ENCODE assay signal across 28 mouse cellular contexts in the genomic region with DNA sequence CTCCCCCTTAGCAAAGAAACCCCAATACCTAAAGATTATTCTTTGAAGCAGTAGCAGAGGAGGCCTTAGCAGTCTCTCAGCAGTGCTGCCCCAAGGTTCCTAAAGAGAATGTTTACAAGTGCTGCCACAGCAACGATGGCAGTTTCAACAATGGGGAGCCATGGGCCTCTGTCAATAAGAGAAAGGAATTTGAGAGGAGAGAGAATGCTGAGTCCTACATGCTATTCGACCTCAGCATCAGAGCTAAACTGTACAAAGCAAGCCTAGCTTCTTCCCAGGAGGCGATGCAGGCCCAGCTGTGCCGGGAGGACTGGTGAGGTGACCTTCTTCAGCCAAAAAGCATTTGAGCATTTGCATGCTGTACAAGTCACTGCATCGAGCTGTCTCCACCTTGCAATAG. TPM values are rescaled to one million over a fixed set of nuclear protein-coding genes. Genes with fewer than 3 reads are reported as not detected.
DNase-seq lines count a peak whose midpoint lies in the region; ATAC-seq lines count a peak whose summit lies in the region.
"Had no signal": no experiment of that assay in that cellular context is flagged by ENCODE, and none has a peak within 500 bp of the region (broad histone marks: within the 10 kb centered on the region; RNA-seq: fewer than 3 reads in every experiment).

A gene (minus strand): TSS at position 101 of the 400 bp plus-strand sequence.

- no peak within 1 kb of the TSS for H3K4me2 ChIP-seq in hindbrain, embryonic 14.5 days (replicated peaks)
- no peak within 1 kb of the TSS for H3K4me2 ChIP-seq in midbrain, embryonic 13.5 days (replicated peaks)
- no peak within 1 kb of the TSS for H3K4me2 ChIP-seq in hindbrain, embryonic 16.5 days (ENCODE audit: low read length)
- no peak within 1 kb of the TSS for H3K4me2 ChIP-seq in liver, embryonic 11.5 days
- H3K4me2 ChIP-seq: heart, embryonic 11.5 days had no signal

- H3K9me3 ChIP-seq in hindbrain, embryonic 10.5 days: no peaks in the 10 kb centered on the region
- H3K9me3 ChIP-seq in hindbrain, embryonic 14.5 days (ENCODE audit: control insufficient read depth, low read length): no peaks in the 10 kb centered on the region
- no peaks in the 10 kb centered on the region for H3K9me3 ChIP-seq in midbrain, embryonic 13.5 days
- H3K9me3 ChIP-seq in midbrain, embryonic 10.5 days (replicated peaks): no peaks in the 10 kb centered on the region
- no peaks in the 10 kb centered on the region for H3K9me3 ChIP-seq in hindbrain, embryonic 16.5 days (ENCODE audit: control insufficient read depth, low read length)
- H3K9me3 ChIP-seq in liver, embryonic 11.5 days (ENCODE audit: control insufficient read depth, low read length): no peaks in the 10 kb centered on the region
- H3K9me3 ChIP-seq: forebrain, embryonic 10.5 days; G1E had no signal

- no peaks in the 10 kb centered on the region for H3K27me3 ChIP-seq in hindbrain, embryonic 10.5 days (ENCODE audit: insufficient read depth, poor library complexity, severe bottlenecking)
- no peaks in the 10 kb centered on the region for H3K27me3 ChIP-seq in hindbrain, embryonic 14.5 days (ENCODE audit: control insufficient read depth, insufficient read depth, low read length)
- no peaks in the 10 kb centered on the region for H3K27me3 ChIP-seq in midbrain, embryonic 13.5 days
- no peaks in the 10 kb centered on the region for H3K27me3 ChIP-seq in midbrain, embryonic 10.5 days (ENCODE audit: low read depth, poor library complexity, severe bottlenecking)
- no peaks in the 10 kb centered on the region for H3K27me3 ChIP-seq in hindbrain, embryonic 16.5 days (replicated peaks; ENCODE audit: control insufficient read depth, insufficient read depth, low read length)
- no peaks in the 10 kb centered on the region for H3K27me3 ChIP-seq in liver, embryonic 11.5 days (replicated peaks; ENCODE audit: control insufficient read depth, insufficient read depth, low read length)
- H3K27me3 ChIP-seq: CH12.LX had no signal

- WGBS in hindbrain, embryonic 10.5 days: 35% methylated on average over 5 of the region's 5 CpGs
- 20% methylated on average over 5 of the region's 5 CpGs for WGBS in hindbrain, embryonic 14.5 days
- WGBS in midbrain, embryonic 13.5 days: 45% methylated on average over 5 of the region's 5 CpGs
- WGBS in midbrain, embryonic 10.5 days: 48% methylated on average over 5 of the region's 5 CpGs
- WGBS in hindbrain, embryonic 16.5 days: 36% methylated on average over 5 of the region's 5 CpGs
- 50% methylated on average over 5 of the region's 5 CpGs for WGBS in liver, embryonic 11.5 days

- H3K4me1 ChIP-seq in hindbrain, embryonic 10.5 days (replicated peaks): no peaks in the 10 kb centered on the region
- no peaks in the 10 kb centered on the region for H3K4me1 ChIP-seq in hindbrain, embryonic 14.5 days (replicated peaks; ENCODE audit: control insufficient read depth, insufficient read depth, low read length)
- no peaks in the 10 kb centered on the region for H3K4me1 ChIP-seq in midbrain, embryonic 13.5 days (replicated peaks)
- H3K4me1 ChIP-seq in midbrain, embryonic 10.5 days: peaks cover 8% of the 10 kb centered on the region; the same call in 1 of the 2 replicates
- H3K4me1 ChIP-seq in hindbrain, embryonic 16.5 days (ENCODE audit: control insufficient read depth, insufficient read depth, low read depth, low read length): no peaks in the 10 kb centered on the region
- no peaks in the 10 kb centered on the region for H3K4me1 ChIP-seq in liver, embryonic 11.5 days (replicated peaks; ENCODE audit: control insufficient read depth, insufficient read depth, low read length)
- H3K4me1 ChIP-seq: forebrain, embryonic 10.5 days had no signal

- ATAC-seq in hindbrain, embryonic 14.5 days (ENCODE audit: low FRiP score): no peak
- ATAC-seq in midbrain, embryonic 13.5 days: no peak
- ATAC-seq in hindbrain, embryonic 16.5 days: 0 out of 2 replicates have a peak, but pooled peaks have one; percentile 45
- no peak for ATAC-seq in liver, embryonic 11.5 days (replicated peaks; ENCODE audit: low FRiP score)
- ATAC-seq: forebrain, embryonic 14.5 days; forebrain, postnatal 0 days; inflammation-experienced regulatory T-cells, adult 6 months; intestine, embryonic 16.5 days; Patski had no signal

- H3K4me3 ChIP-seq in hindbrain, embryonic 10.5 days: no peak within 1 kb of the TSS
- no peak within 1 kb of the TSS for H3K4me3 ChIP-seq in hindbrain, embryonic 14.5 days (replicated peaks; ENCODE audit: low read length)
- H3K4me3 ChIP-seq in midbrain, embryonic 13.5 days (replicated peaks): no peak within 1 kb of the TSS
- no peak within 1 kb of the TSS for H3K4me3 ChIP-seq in midbrain, embryonic 10.5 days
- no peak within 1 kb of the TSS for H3K4me3 ChIP-seq in hindbrain, embryonic 16.5 days (ENCODE audit: low read length)
- H3K4me3 ChIP-seq in liver, embryonic 11.5 days (ENCODE audit: low read depth, low read length): no peak within 1 kb of the TSS
- H3K4me3 ChIP-seq: forebrain, embryonic 10.5 days; gastrocnemius, adult 2 months had no signal

- no peak within 1 kb of the TSS for H3K27ac ChIP-seq in hindbrain, embryonic 10.5 days
- H3K27ac ChIP-seq in hindbrain, embryonic 14.5 days: no peak within 1 kb of the TSS
- H3K27ac ChIP-seq in midbrain, embryonic 13.5 days: peak within 1 kb of the TSS; percentile 3; the same call in 1 of the 2 replicates
- H3K27ac ChIP-seq in midbrain, embryonic 10.5 days (replicated peaks): no peak within 1 kb of the TSS
- H3K27ac ChIP-seq in hindbrain, embryonic 16.5 days (ENCODE audit: low read depth, low read length): no peak within 1 kb of the TSS
- no peak within 1 kb of the TSS for H3K27ac ChIP-seq in liver, embryonic 11.5 days (ENCODE audit: low read depth, low read length)
- H3K27ac ChIP-seq: forebrain, embryonic 10.5 days; gastrocnemius, adult 2 months had no signal

- H3K9ac ChIP-seq in hindbrain, embryonic 14.5 days: no peak within 1 kb of the TSS
- no peak within 1 kb of the TSS for H3K9ac ChIP-seq in midbrain, embryonic 13.5 days (replicated peaks)
- H3K9ac ChIP-seq in hindbrain, embryonic 16.5 days (ENCODE audit: low read depth, low read length): no peak within 1 kb of the TSS
- H3K9ac ChIP-seq in liver, embryonic 11.5 days (ENCODE audit: low read depth, low read length): no peak within 1 kb of the TSS
- H3K9ac ChIP-seq: forebrain, postnatal 0 days had no signal

- no peaks in the 10 kb centered on the region for H3K36me3 ChIP-seq in hindbrain, embryonic 10.5 days
- H3K36me3 ChIP-seq in hindbrain, embryonic 14.5 days (replicated peaks; ENCODE audit: control insufficient read depth, insufficient read depth): no peaks in the 10 kb centered on the region
- H3K36me3 ChIP-seq in midbrain, embryonic 13.5 days: no peaks in the 10 kb centered on the region
- H3K36me3 ChIP-seq in midbrain, embryonic 10.5 days: no peaks in the 10 kb centered on the region
- no peaks in the 10 kb centered on the region for H3K36me3 ChIP-seq in hindbrain, embryonic 16.5 days (ENCODE audit: control insufficient read depth, insufficient read depth, low read length)
- no peaks in the 10 kb centered on the region for H3K36me3 ChIP-seq in liver, embryonic 11.5 days (ENCODE audit: control insufficient read depth, insufficient read depth, low read length)
- H3K36me3 ChIP-seq: forebrain, embryonic 10.5 days; G1E had no signal

- DNase-seq in hindbrain, embryonic 10.5 days (ENCODE audit: low spot score): peak; percentile 6
- no peak for DNase-seq in hindbrain, embryonic 14.5 days (ENCODE audit: low spot score)
- DNase-seq in midbrain, embryonic 10.5 days (ENCODE audit: low spot score): no peak
- no peak for DNase-seq in liver, embryonic 11.5 days (ENCODE audit: low spot score)
- DNase-seq: adrenal gland, postnatal 10 days; adrenal gland, postnatal 36 days; B cell, adult 2 months; cerebellum, adult 11 months; cerebellum, adult 2 months; cerebellum, adult 9-11 months; cerebellum, postnatal 25 days; forebrain, postnatal 0 days; gastrocnemius, adult 2 months; gastrocnemius, postnatal 14 days; heart, adult 11 months; kidney, adult 18-20 months had no signal

RNA-seq across cellular contexts. Expression of the gene that starts here (rescaled TPM):
- 0.17 and 0.35 TPM in 2 replicates for polyA plus RNA-seq in hindbrain, embryonic 10.5 days (2016; fragmentation: Nextera tagmentation; extraction: Ambion mirVana)
- polyA plus RNA-seq in hindbrain, embryonic 14.5 days (2014; fragmentation: Nextera tagmentation; extraction: Ambion mirVana): 0.14 and 0.35 TPM in 2 replicates
- 0.14 and 0.42 TPM in 2 replicates for polyA plus RNA-seq in midbrain, embryonic 13.5 days (2015; fragmentation: Nextera tagmentation; extraction: Ambion mirVana)
- 0.15 and 0.31 TPM in 2 replicates for polyA plus RNA-seq in midbrain, embryonic 10.5 days (2016; fragmentation: Nextera tagmentation; extraction: Ambion mirVana)
- 0.28 and 0.36 TPM in 2 replicates for polyA plus RNA-seq in hindbrain, embryonic 16.5 days (2015; fragmentation: Nextera tagmentation; extraction: Ambion mirVana)
- polyA plus RNA-seq in liver, embryonic 11.5 days (2014; fragmentation: Nextera tagmentation; extraction: Ambion mirVana): 0.10 TPM in 1 of 2 replicates, not detected in the other
- polyA plus RNA-seq: embryonic facial prominence, embryonic 11.5 days; forebrain, embryonic 14.5 days; frontal cortex, adult 2 months; G1E; heart, embryonic 11.5 days; intestine, embryonic 16.5 days; Patski had no signal

Comparison
In these comparisons a context has a peak if more than half of its experiments do, and no peak if none do; other contexts are left out.
1. Peak in DNase-seq in hindbrain, embryonic 10.5 days; RNA of the gene not detected or under 1 TPM.
2. Peak in ATAC-seq in hindbrain, embryonic 16.5 days; RNA of the gene not detected or under 1 TPM.